Mouse (Mus musculus) lung, adult 18-20 months (tissue): ENCODE measurements around the gene Mks1.

Experiments used
- DNase-seq, 2 experiments: peaks; one replicate each; pipeline ENCODE4 v3.0.0; 2022; ENCODE audit warnings: mixed read lengths in 2 of 2

Gene Mks1

DNA sequence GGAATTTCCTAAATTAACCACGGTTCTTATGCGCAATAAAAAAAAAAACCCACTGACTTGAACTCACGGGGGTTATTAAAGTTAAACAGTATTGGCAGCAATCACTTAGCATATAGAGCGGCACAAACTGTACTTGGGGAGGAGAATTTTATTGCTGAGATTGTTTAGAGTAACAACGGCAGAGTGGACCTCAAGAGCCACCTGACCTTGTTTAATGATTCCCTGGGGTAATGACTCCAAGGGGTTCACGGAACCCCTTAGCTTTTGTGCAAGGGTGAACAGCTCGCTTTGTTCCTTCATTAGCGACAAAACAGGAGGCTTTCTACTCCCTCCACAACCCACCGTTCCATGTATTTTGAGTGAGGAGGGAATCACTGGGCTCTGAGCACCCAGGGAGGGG is 26.8 kb downstream of the Mks1 start:
- no peak for DNase-seq

- DNase-seq = no peak
Measured at GRCm38 (mm10) chr11:87881714-87882113, 28.7 kb downstream of the Mks1 start.

- DNase-seq = no peak
Measured at GRCm38 (mm10) chr11:87883493-87883892, 30.5 kb downstream of the Mks1 start.

DNA sequence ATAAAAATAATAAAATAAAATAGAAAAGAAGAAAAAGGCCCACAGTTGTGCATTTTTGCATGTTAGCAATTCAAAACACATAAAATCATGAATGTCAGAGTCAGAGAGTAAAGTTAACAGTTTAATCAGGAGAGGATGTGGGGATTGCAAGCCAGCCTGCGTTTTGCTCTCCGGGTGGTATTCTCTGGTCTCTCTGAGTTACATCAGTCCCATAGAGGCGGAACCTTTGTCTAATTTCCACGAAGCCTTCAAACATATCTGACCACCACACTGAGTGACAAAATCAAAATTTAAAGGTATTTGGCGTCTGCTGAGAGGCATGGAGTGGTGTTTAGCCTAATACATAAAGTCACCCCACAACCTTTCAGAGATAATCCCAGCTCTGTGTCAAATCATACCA is 31.8 kb downstream of the Mks1 start:
- no peak for DNase-seq

GRCm38 (mm10) chr11:87892168-87892567 is 39.2 kb downstream of the Mks1 start, which contains the start of gene Olfr462:
Gene Olfr462 (minus strand): TSS chr11:87892268.
- DNase-seq = no peak

GRCm38 (mm10) chr11:87897287-87897686 is 44.3 kb downstream of the Mks1 start, which contains the start of gene Olfr463:
Gene Olfr463 (minus strand): TSS chr11:87897387.
- DNase-seq = no peak

DNA sequence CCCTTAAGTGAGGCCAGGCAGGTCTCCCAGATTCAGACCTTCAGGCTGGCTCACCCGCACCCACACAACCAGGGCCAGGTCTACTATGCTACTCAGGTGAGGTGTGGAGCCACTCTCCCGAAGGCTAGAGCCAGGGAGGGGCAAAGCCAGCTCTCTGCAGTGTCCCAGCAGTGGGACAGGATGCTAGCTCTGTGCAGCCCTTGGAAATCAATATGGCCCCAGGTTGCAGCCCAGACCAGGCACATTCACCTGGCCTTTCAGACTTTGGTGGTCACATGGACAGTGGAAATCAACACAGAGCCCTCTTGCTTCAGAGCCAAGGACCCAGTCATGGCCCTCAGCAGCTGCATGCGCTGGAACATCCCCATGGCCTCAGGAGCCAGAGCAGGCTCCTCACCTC is 51.3 kb downstream of the Mks1 start:
- no peak for DNase-seq
